Mouse (Mus musculus): Measurements from ENCODE around the gene Glp2r.
A peak's percentile ranks its signal among the peaks of the same experiment; 100 is the strongest.

Glp2r gene

GRCm38 (mm10) chr11:67771053-67771452 is at the start of gene Glp2r:
Gene Glp2r (minus strand): TSS chr11:67771153.
- no peak for DNase-seq (ENCODE audit: low read depth, low spot score)

GRCm38 (mm10) chr11:67820221-67820620 is 49.3 kb upstream of the Glp2r start:
- DNase-seq (ENCODE audit: low read depth, low spot score) = peak; percentile 3

- DNase-seq (ENCODE audit: low read depth, low spot score) = no peak
Measured at GRCm38 (mm10) chr11:67819604-67820003, 48.7 kb upstream of the Glp2r start.

GRCm38 (mm10) chr11:67811535-67811934 is 40.6 kb upstream of the Glp2r start:
- no peak for DNase-seq (ENCODE audit: low read depth, low spot score)

GRCm38 (mm10) chr11:67808051-67808450 is 37.1 kb upstream of the Glp2r start:
- no peak for DNase-seq (ENCODE audit: low read depth, low spot score)

- no peak for DNase-seq (ENCODE audit: low read depth, low spot score)
Measured at GRCm38 (mm10) chr11:67806832-67807597, 36.1 kb upstream of the Glp2r start.

GRCm38 (mm10) chr11:67805538-67805937 is 34.6 kb upstream of the Glp2r start:
- DNase-seq (ENCODE audit: low read depth, low spot score) = peak; percentile 9

GRCm38 (mm10) chr11:67801169-67801568 is 30.2 kb upstream of the Glp2r start:
- no peak for DNase-seq (ENCODE audit: low read depth, low spot score)

GRCm38 (mm10) chr11:67800130-67800723 is 29.3 kb upstream of the Glp2r start:
- DNase-seq (ENCODE audit: low read depth, low spot score) = no peak

- DNase-seq (ENCODE audit: low read depth, low spot score) = no peak
Measured at GRCm38 (mm10) chr11:67797931-67798330, 27.0 kb upstream of the Glp2r start, which contains the start of gene Dhrs7c. Gene Dhrs7c (plus strand): TSS chr11:67798187.

GRCm38 (mm10) chr11:67790182-67790581 is 19.2 kb upstream of the Glp2r start:
- no peak for DNase-seq (ENCODE audit: low read depth, low spot score)

- DNase-seq (ENCODE audit: low read depth, low spot score) = no peak
Measured at GRCm38 (mm10) chr11:67774379-67774778, 3.4 kb upstream of the Glp2r start, which contains the start of gene Gsg1l2. Gene Gsg1l2 (plus strand): TSS chr11:67774608.

- DNase-seq (ENCODE audit: low read depth, low spot score) = no peak
Measured at GRCm38 (mm10) chr11:67772577-67772976, 1.6 kb upstream of the Glp2r start.

- DNase-seq (ENCODE audit: low read depth, low spot score) = no peak
Measured at GRCm38 (mm10) chr11:67771691-67772090, 738 bp upstream of the Glp2r start.

- no peak for DNase-seq (ENCODE audit: low read depth, low spot score)
Measured at GRCm38 (mm10) chr11:67757373-67758167, 13.4 kb downstream of the Glp2r start.

GRCm38 (mm10) chr11:67756287-67756686 is 14.7 kb downstream of the Glp2r start:
- no peak for DNase-seq (ENCODE audit: low read depth, low spot score)

GRCm38 (mm10) chr11:67741569-67741968 is 29.4 kb downstream of the Glp2r start:
- DNase-seq (ENCODE audit: low read depth, low spot score) = no peak

- no peak for DNase-seq (ENCODE audit: low read depth, low spot score)
Measured at GRCm38 (mm10) chr11:67738846-67739490, 32.0 kb downstream of the Glp2r start.

- no peak for DNase-seq (ENCODE audit: low read depth, low spot score)
Measured at GRCm38 (mm10) chr11:67738345-67738744, 32.6 kb downstream of the Glp2r start.

GRCm38 (mm10) chr11:67734597-67734996 is 36.4 kb downstream of the Glp2r start:
- DNase-seq (ENCODE audit: low read depth, low spot score) = no peak

GRCm38 (mm10) chr11:67733726-67734125 is 37.2 kb downstream of the Glp2r start:
- DNase-seq (ENCODE audit: low read depth, low spot score) = no peak

GRCm38 (mm10) chr11:67731056-67731455 is 39.9 kb downstream of the Glp2r start:
- no peak for DNase-seq (ENCODE audit: low read depth, low spot score)

Data from CD4-positive, CD25-positive, alpha-beta regulatory T cell, adult 2 months (primary cell).